Mouse (Mus musculus): ENCODE measurements at regions not wholly inside any gene's neighbourhood (a gene's known extent, or its start where the extent isn't known, plus 50 kb on each side); places are given as distances from the start of the nearest gene placed in this dataset.

DNA sequence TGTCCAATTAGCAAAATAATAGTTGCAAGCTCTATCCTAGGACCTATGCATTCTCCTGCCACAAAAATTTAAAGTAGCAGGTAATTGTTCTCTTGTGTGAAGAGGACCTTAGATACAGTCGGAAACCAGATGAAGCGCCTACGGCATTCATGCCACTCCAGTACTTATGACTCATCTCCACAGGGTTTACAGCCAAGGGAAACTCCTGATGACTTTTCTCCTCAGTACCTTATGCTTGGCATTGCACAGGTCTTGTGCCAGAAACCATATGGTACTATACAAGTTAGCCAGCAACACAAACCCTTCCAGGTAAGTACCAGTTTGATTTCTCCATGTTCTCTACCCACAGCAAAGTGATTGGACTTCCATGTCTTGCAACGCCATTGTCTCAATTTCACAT lies 606.3 kb upstream of the Dmac1 start:
- WGBS: 91% methylated on average over 4 of the region's 4 CpGs
- Histone ChIP-seq H3K9ac (ENCODE audit: low read length) (no peak overlapping the region), H3K4me2 (ENCODE audit: low read depth, low read length) (no peak overlapping the region), H3K4me1 (replicated peaks; ENCODE audit: control insufficient read depth, insufficient read depth, low read length) (no peaks in the 10 kb centered on the region), H3K9me3 (ENCODE audit: control insufficient read depth, low read length) (no peaks in the 10 kb centered on the region), H3K36me3 (ENCODE audit: control insufficient read depth, insufficient read depth, low read length) (no peaks in the 10 kb centered on the region), H3K27ac (ENCODE audit: low read length) (no peak overlapping the region), H3K27me3 (ENCODE audit: control insufficient read depth, insufficient read depth, low read depth, low read length) (no peaks in the 10 kb centered on the region), H3K4me3 (ENCODE audit: low read length) (no peak overlapping the region)
- no peak for ATAC-seq (ENCODE audit: low read depth)

DNA sequence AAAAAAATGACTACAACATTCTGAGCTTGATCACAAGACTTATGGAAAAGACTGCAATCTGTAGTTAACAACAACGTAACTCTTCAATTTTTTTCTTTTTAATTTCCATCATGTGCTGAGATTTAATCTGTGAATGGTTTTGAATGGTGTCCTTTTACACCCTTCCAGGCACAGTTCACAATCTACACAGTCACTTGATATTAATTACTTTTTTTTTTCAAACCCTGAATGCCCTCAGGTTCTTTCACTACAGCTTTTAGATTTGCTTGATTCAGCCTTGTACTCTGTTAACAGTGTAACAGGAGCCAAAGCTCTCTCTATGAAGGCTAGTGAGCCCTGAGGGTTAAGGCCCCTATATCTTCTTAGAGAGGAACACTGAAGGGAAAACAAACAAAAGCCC lies 591.7 kb upstream of the Dmac1 start:
- Histone ChIP-seq H3K27me3 (ENCODE audit: control insufficient read depth, insufficient read depth, low read depth, low read length) (no peaks in the 10 kb centered on the region), H3K27ac (ENCODE audit: low read length) (no peak overlapping the region), H3K4me3 (ENCODE audit: low read length) (no peak overlapping the region), H3K36me3 (ENCODE audit: control insufficient read depth, insufficient read depth, low read length) (no peaks in the 10 kb centered on the region), H3K9ac (ENCODE audit: low read length) (no peak overlapping the region), H3K4me1 (replicated peaks; ENCODE audit: control insufficient read depth, insufficient read depth, low read length) (no peaks in the 10 kb centered on the region), H3K9me3 (ENCODE audit: control insufficient read depth, low read length) (no peaks in the 10 kb centered on the region), H3K4me2 (ENCODE audit: low read depth, low read length) (no peak overlapping the region)
- no peak for ATAC-seq (ENCODE audit: low read depth)
- 75% methylated on average over 1 of the region's 1 CpGs for WGBS

GRCm38 (mm10) chr4:75861076-75861475 lies 583.0 kb upstream of the Dmac1 start:
- peak; percentile 45 for ATAC-seq (ENCODE audit: low read depth)
- Histone ChIP-seq H3K4me1 (replicated peaks; ENCODE audit: control insufficient read depth, insufficient read depth, low read length) (peaks cover 3% of the 10 kb centered on the region; the same call in 1 of the 2 replicates), H3K9ac (ENCODE audit: low read length) (no peak overlapping the region), H3K27ac (ENCODE audit: low read length) (no peak overlapping the region), H3K9me3 (ENCODE audit: control insufficient read depth, low read length) (no peaks in the 10 kb centered on the region), H3K4me3 (ENCODE audit: low read length) (no peak overlapping the region), H3K36me3 (ENCODE audit: control insufficient read depth, insufficient read depth, low read length) (no peaks in the 10 kb centered on the region), H3K4me2 (ENCODE audit: low read depth, low read length) (no peak overlapping the region), H3K27me3 (ENCODE audit: control insufficient read depth, insufficient read depth, low read depth, low read length) (no peaks in the 10 kb centered on the region)
- 56% methylated on average over 2 of the region's 2 CpGs for WGBS

- no peaks in the 10 kb centered on the region for H3K27me3 ChIP-seq (ENCODE audit: control insufficient read depth, insufficient read depth, low read depth, low read length)
- peaks cover 3% of the 10 kb centered on the region; the same call in 1 of the 2 replicates for H3K4me1 ChIP-seq (replicated peaks; ENCODE audit: control insufficient read depth, insufficient read depth, low read length)
- H3K4me2 ChIP-seq (ENCODE audit: low read depth, low read length): no peak overlapping the region
- H3K27ac ChIP-seq (ENCODE audit: low read length): peak overlapping the region; percentile 46; the same call in 1 of the 2 replicates
- no peaks in the 10 kb centered on the region for H3K9me3 ChIP-seq (ENCODE audit: control insufficient read depth, low read length)
- H3K36me3 ChIP-seq (ENCODE audit: control insufficient read depth, insufficient read depth, low read length): no peaks in the 10 kb centered on the region
- WGBS: 60% methylated on average over 2 of the region's 2 CpGs
- no peak overlapping the region for H3K9ac ChIP-seq (ENCODE audit: low read length)
- peak; percentile 79; the same call in 1 of the 2 replicates for ATAC-seq (ENCODE audit: low read depth)
- no peak overlapping the region for H3K4me3 ChIP-seq (ENCODE audit: low read length)
Measured at GRCm38 (mm10) chr4:75857769-75858408, 579.8 kb upstream of the Dmac1 start.

GRCm38 (mm10) chr4:75855688-75856296 lies 577.7 kb upstream of the Dmac1 start:
- no peak overlapping the region for H3K9ac ChIP-seq (ENCODE audit: low read length)
- no peak overlapping the region for H3K27ac ChIP-seq (ENCODE audit: low read length)
- H3K4me3 ChIP-seq (ENCODE audit: low read length): no peak overlapping the region
- ATAC-seq (ENCODE audit: low read depth): no peak
- no peaks in the 10 kb centered on the region for H3K9me3 ChIP-seq (ENCODE audit: control insufficient read depth, low read length)
- no peaks in the 10 kb centered on the region for H3K36me3 ChIP-seq (ENCODE audit: control insufficient read depth, insufficient read depth, low read length)
- WGBS: 60% methylated on average over 6 of the region's 6 CpGs
- no peaks in the 10 kb centered on the region for H3K27me3 ChIP-seq (ENCODE audit: control insufficient read depth, insufficient read depth, low read depth, low read length)
- H3K4me2 ChIP-seq (ENCODE audit: low read depth, low read length): no peak overlapping the region
- peaks cover 3% of the 10 kb centered on the region; the same call in 1 of the 2 replicates for H3K4me1 ChIP-seq (replicated peaks; ENCODE audit: control insufficient read depth, insufficient read depth, low read length)

- Histone ChIP-seq H3K27ac (ENCODE audit: low read length) (no peak overlapping the region), H3K4me2 (ENCODE audit: low read depth, low read length) (no peak overlapping the region), H3K36me3 (ENCODE audit: control insufficient read depth, insufficient read depth, low read length) (no peaks in the 10 kb centered on the region), H3K27me3 (ENCODE audit: control insufficient read depth, insufficient read depth, low read depth, low read length) (no peaks in the 10 kb centered on the region), H3K4me1 (replicated peaks; ENCODE audit: control insufficient read depth, insufficient read depth, low read length) (no peaks in the 10 kb centered on the region), H3K9me3 (ENCODE audit: control insufficient read depth, low read length) (no peaks in the 10 kb centered on the region), H3K4me3 (ENCODE audit: low read length) (no peak overlapping the region), H3K9ac (ENCODE audit: low read length) (no peak overlapping the region)
- ATAC-seq (ENCODE audit: low read depth): no peak
- WGBS: 85% methylated on average over 2 of the region's 2 CpGs
Measured at GRCm38 (mm10) chr4:75850343-75850742, 572.2 kb upstream of the Dmac1 start.

- ATAC-seq (ENCODE audit: low read depth): no peak
- Histone ChIP-seq H3K4me2 (ENCODE audit: low read depth, low read length) (no peak overlapping the region), H3K4me1 (replicated peaks; ENCODE audit: control insufficient read depth, insufficient read depth, low read length) (no peaks in the 10 kb centered on the region), H3K9ac (ENCODE audit: low read length) (no peak overlapping the region), H3K27me3 (ENCODE audit: control insufficient read depth, insufficient read depth, low read depth, low read length) (no peaks in the 10 kb centered on the region), H3K27ac (ENCODE audit: low read length) (no peak overlapping the region), H3K36me3 (ENCODE audit: control insufficient read depth, insufficient read depth, low read length) (no peaks in the 10 kb centered on the region), H3K4me3 (ENCODE audit: low read length) (no peak overlapping the region), H3K9me3 (ENCODE audit: control insufficient read depth, low read length) (no peaks in the 10 kb centered on the region)
- WGBS: 80% methylated on average over 6 of the region's 6 CpGs
Measured at GRCm38 (mm10) chr4:75847675-75848385, 569.7 kb upstream of the Dmac1 start.

DNA sequence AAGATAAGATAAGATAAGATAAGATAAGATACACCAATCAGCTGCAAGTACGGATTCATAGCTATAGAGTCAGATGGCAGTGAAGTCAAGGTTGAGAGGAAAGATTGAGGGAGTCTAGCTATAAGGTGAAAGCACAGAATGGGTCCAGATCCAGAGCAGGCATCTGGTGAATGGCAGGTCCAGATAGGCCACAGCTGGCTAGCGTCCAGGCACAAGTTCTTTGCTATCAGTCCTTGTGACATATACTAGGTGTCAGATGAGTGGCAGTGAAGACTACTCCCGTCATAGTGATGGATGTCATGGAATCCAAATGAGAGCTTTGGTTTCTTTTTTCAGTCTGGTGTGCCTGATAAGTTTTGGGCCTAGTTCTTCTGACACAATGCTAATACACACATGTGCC lies 566.9 kb upstream of the Dmac1 start:
- 42% methylated on average over 3 of the region's 3 CpGs for WGBS
- Histone ChIP-seq H3K4me2 (ENCODE audit: low read depth, low read length) (no peak overlapping the region), H3K36me3 (ENCODE audit: control insufficient read depth, insufficient read depth, low read length) (no peaks in the 10 kb centered on the region), H3K4me1 (replicated peaks; ENCODE audit: control insufficient read depth, insufficient read depth, low read length) (no peaks in the 10 kb centered on the region), H3K27ac (ENCODE audit: low read length) (no peak overlapping the region), H3K27me3 (ENCODE audit: control insufficient read depth, insufficient read depth, low read depth, low read length) (no peaks in the 10 kb centered on the region), H3K9ac (ENCODE audit: low read length) (no peak overlapping the region), H3K9me3 (ENCODE audit: control insufficient read depth, low read length) (no peaks in the 10 kb centered on the region), H3K4me3 (ENCODE audit: low read length) (no peak overlapping the region)
- no peak for ATAC-seq (ENCODE audit: low read depth)

GRCm38 (mm10) chr4:75838619-75839018 lies 560.5 kb upstream of the Dmac1 start:
- no peaks in the 10 kb centered on the region for H3K9me3 ChIP-seq (ENCODE audit: control insufficient read depth, low read length)
- H3K4me3 ChIP-seq (ENCODE audit: low read length): no peak overlapping the region
- H3K27me3 ChIP-seq (ENCODE audit: control insufficient read depth, insufficient read depth, low read depth, low read length): no peaks in the 10 kb centered on the region
- no peak overlapping the region for H3K27ac ChIP-seq (ENCODE audit: low read length)
- 47% methylated on average over 4 of the region's 4 CpGs for WGBS
- H3K4me2 ChIP-seq (ENCODE audit: low read depth, low read length): no peak overlapping the region
- no peaks in the 10 kb centered on the region for H3K4me1 ChIP-seq (replicated peaks; ENCODE audit: control insufficient read depth, insufficient read depth, low read length)
- no peaks in the 10 kb centered on the region for H3K36me3 ChIP-seq (ENCODE audit: control insufficient read depth, insufficient read depth, low read length)
- no peak for ATAC-seq (ENCODE audit: low read depth)
- no peak overlapping the region for H3K9ac ChIP-seq (ENCODE audit: low read length)
